Mouse (Mus musculus): Measurements from ENCODE around the gene Rad51.

Rad51 gene

DNA sequence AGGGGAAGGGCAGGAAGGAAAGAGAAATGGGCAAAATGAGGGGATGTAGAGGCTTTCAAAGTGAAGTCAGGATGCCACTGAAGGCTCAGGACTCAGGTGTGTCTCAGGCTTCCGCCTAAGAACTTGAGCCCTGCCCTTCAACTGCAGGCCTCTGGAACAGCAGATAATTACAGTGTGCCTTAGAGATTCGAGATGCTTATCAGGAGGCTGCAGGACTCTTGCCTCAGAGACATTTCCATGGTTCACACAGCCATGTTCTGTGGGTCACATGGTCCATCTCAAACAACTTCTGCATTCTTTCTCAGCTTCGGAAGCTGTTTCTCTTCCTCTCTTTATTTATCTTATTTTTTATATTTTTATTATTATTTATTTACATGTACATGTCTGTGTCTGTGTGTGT, 50.5 kb downstream of the Rad51 start:
- in situ Hi-C loops (cut with MboI, MseI): loop anchor here in 1 of 2 experiments (5.0 kb wide), 1 partner anchor 34 kb away; no protein-coding TSS in a partner anchor

DNA sequence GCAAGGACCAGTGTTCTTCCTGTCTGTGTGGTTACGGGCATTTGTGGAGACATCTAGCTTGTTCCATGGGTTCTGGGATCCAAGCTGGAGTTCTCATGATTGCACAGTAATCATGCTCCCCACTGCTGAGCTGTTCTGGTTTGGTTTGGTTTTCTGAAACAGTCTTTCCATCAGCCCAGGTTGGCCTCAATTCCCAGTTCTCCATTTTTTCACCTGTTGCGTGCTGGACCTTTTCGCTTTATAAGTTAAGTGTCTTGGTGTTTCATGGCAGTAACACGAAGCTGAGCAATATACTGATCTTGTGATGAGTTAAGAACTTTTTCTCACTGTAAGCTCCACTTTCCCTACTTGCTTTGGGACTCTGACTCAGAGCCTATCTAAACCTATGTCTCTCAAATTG, 51.4 kb downstream of the Rad51 start:
- in situ Hi-C loops (cut with MboI, MseI): loop anchor here in 1 of 2 experiments (5.0 kb wide), 1 partner anchor 33 kb away; no protein-coding TSS in a partner anchor

DNA sequence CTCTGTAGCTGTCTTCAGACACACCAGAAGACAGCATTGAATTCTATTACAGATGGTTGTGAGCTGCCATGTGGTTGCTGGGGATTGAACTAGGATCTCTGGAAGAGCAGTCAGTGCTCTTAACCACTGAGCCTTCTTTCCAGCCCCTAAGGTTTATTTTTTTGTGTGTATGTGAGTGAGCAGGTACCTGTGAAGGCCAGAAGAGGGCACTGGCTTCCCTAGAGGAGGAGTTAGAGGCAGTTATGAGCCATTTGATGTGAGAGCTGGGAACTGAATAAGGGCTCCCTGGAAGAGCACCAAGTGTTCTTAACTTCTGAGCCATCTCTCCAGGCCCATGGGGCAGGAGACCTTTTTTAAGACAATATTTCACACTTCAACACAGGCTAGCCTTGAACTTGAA, 52.8 kb downstream of the Rad51 start:
- in situ Hi-C loops (cut with MboI, MseI): no loop called here

DNA sequence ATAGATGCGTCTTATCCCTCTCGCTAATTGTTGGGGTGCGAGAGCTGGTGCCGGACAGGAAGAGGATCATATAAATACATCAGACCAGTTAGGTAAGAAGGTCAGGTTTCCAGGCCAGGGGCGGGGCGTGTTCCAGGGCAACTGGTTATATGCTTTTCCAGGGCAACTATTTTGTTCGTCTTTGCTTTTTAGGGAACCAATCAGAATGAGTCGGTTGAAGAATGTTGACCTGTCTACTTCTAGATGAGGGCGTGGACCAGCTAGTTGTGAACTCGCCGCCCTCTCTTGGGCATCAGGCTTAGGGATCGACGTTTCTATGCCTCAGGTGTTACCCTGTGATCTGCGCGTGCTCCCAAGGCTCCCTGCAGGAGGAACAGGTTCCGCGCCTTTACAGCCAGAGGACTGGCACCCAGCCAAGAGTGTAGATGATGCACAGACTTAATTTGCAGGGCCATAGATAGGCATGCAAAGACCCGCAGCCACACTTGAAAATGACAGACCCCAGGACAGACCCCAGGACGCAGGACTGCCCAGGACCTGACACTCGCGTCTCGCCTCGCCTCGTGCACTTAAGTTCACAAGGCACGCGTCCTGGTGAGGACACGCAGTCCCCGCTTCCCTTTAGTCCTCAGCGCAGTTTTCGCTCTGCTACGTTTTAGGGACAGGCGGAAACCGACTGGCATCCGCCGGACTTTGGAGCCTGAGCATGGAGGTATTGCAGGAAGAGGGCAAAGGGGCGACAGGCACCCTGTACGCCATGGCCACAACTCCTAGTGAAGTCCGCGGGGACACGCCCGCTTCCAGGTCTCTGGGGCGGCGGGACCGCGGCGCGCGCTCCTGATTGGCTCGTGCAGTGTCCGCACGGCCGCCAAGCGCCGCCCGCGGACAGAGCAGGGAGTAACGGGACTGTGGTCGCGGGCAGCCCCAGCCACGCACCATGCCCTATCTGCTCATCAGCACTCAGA, 54.6 kb downstream of the Rad51 start, which contains the start of gene Gchfr:
TSS of gene Gchfr (plus strand) at position 873 of the 965 bp plus-strand sequence.
- in situ Hi-C loops (cut with MboI, MseI): no loop called here

DNA sequence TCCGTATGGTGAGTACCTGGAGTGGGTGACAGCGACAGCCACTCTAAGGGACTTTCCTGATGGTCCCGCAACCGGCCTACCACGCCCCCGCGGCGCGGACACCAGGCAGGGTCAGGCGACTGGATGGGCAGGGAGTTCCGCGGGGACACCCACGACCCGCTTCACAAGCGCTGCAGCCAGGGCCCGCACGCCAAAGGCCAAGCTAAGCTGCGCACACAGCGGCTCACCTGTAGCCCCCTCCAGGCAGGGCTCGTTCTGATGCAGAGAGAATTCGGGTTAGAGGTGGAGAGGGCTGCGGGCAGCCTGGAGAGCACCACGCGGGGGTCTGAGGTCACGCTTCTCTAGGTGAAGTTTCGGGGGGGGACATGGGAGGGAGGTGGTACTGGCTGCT, 55.3 kb downstream of the Rad51 start:
- in situ Hi-C loops (cut with MboI, MseI): no loop called here

DNA sequence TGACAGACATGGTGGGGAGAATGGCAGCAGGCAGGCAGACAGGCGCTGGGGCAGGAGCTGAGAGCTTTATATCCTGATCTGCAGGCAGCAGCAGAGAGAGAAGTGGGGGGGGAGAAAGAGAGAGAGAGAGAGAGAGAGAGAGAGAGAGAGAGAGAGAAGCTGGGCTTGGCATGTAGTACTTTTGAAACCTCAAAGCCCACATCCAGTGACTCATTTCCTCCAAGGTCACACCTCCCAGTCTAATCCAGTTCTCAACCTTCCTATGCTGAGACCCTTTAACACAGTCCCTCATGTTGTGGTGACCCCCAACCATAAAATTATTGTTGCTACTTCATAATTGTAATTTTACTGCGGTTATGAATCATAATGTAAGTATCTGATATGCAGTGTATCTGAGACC, 57.7 kb downstream of the Rad51 start:
- in situ Hi-C loops (cut with MboI, MseI): no loop called here

DNA sequence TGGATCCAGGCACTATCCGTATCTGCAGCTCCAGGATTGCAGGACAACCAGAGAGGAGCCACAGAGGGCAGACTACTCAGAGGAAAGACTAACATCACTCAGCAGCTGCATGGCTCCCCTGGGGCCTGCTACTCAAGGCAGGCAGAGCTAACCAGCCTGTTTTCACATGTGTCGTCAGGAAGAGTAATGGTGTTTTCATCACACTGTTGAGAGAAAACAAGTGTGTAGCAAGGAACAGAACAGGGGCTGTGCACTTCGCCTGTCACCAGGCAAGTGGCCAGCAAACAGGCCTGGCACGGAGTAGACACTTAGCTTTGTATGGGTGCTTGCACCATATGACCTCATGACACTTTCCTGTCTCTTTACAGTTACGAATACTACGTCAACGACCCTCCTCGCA, 59.0 kb downstream of the Rad51 start:
- in situ Hi-C loops (cut with MboI, MseI): no loop called here

DNA sequence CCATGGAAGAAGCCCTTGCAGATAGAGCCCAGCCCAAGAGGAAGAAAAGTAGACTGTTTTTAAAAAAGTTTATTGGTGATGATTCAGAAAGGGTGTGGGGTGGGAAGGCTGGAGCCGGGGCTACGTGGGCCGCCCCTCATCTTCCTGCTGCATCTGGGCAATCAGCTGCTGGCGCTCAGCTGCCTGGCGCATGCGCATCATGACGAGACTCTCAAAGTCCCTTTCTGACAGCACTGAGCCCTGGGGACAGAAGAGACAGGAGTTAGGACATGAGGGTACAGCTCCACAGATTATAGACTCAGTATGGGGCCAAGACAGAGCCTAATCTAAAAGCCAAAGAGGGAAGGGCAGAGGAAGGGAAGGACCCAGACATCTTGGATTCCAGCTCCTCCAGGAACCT, 59.9 kb downstream of the Rad51 start:
- in situ Hi-C loops (cut with MboI, MseI): no loop called here

DNA sequence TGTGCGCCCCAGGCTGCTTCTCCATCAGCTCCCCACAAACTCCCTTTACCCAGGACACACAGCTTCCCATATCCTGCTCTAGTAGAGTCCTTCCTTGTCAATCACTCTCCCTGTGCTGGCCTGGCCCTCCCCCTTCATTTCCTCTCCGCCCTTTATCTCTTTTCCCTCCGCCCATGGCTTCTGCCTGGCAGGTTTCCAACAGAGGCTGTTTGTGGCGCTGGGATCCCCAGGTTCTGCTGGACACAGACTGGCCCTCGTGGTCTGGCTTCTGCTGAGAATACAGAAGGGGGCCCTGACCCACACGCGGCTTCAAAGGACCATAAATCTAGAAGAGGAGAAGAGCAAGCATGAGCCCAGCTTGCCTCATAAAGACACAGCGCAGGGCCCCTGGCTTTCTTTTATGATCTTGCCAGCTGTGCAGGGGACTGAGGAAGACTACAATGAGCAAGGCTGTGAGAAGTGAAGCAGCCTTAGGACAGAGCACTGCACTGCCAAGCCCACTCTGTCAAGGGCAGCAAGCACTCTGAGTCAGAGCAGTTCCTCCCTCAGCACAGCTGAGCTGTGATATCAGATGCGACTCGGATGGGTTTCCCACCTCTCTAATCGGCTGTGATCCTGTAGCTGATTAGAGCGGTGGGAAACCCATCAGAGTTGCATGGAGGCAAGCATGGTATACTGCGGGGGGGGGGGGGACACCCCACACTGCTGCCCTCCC, 60.4 kb downstream of the Rad51 start:
- in situ Hi-C loops (cut with MboI, MseI): no loop called here

DNA sequence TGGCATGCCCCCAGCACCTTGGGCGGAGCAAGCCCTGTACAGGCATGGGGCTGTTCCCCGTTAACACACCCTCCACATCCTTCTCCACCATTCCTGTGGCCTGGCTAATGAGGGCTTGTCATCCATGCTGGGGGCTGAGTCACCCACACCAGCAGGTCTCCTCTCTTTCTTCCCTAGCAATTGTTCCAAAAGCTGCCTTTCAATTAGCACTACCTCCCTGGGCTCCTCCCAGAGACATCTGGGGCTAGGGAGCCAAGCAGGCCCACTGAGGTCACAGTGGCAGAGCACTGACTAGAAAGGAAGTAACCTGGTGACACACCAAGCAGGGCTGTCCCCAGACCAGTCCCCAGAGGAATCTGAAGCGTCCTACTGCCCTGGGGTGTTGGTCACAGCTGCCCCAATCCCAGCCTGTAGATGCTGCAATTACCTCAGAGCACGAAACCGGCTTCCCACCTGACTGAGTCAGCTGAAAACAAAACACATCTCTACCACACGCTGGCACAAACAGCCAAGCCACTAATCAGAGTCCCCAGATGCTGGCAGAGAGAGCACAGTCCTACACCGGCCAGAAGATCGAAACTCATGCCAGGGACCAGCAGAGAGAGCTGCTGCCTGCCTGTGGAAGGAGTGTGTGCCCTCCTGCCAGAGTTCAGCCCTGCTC, 61.5 kb downstream of the Rad51 start, which contains the start of gene Gm14137:
TSS of gene Gm14137 (plus strand) at position 519 of the 661 bp plus-strand sequence.
- in situ Hi-C loops (cut with MboI, MseI): no loop called here

DNA sequence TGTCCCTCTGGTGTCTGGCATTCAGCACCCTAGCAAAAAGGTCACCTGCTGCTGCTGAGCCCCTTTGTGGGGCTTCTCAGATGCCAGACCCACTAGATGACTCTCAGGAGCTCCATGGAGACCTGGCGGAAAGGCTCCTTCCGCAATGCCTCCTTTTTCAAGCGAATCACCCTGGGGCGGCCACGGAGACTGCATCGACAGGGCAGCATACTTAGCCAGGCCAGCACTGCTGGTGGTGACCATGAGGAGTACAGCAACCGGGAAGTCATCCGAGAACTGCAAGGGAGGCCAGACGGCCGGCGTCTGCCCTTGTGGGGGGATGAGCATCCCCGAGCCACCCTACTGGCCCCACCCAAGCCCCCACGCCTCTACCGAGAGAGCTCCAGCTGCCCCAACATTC, 62.3 kb downstream of the Rad51 start:
- in situ Hi-C loops (cut with MboI, MseI): no loop called here

DNA sequence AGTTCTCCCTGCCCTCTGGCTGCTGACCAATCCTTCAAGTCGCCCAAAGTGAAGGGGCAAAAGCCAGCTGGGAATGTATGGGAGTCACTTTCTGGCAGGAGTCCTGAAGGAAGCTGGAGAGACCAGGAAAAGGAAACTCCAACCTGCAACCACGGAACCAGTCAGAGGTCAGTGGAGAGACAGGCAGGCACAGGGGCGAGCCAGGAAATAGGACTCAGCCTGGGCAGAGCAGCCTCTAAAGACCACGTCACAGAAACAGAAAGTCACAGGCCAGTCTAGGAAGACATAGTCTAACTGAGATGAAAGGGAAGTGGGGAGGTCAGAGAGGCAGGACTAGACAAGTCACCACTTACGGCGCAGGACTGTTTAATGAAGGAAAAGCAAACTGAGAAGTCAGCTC, 63.0 kb downstream of the Rad51 start:
- in situ Hi-C loops (cut with MboI, MseI): no loop called here

DNA sequence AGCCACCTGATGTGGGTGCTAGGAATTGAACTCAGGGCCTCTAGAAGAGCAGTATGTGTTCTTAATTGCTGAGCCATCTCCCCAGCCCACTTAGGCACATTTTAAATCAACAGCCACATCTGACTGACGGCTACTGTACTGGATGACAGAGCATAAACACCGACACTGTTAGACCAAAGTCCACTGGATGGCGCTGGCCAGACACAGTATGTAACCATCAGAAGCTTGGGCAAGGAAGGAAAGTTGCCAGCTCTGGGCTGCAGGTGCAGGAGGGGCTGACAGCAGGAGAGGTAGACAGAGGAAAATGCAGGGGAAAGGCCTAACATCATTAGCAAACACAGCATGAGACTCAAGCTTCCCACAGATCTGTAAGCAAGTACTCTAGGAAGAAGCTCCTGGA, 64.2 kb downstream of the Rad51 start:
- in situ Hi-C loops (cut with MboI, MseI): no loop called here

DNA sequence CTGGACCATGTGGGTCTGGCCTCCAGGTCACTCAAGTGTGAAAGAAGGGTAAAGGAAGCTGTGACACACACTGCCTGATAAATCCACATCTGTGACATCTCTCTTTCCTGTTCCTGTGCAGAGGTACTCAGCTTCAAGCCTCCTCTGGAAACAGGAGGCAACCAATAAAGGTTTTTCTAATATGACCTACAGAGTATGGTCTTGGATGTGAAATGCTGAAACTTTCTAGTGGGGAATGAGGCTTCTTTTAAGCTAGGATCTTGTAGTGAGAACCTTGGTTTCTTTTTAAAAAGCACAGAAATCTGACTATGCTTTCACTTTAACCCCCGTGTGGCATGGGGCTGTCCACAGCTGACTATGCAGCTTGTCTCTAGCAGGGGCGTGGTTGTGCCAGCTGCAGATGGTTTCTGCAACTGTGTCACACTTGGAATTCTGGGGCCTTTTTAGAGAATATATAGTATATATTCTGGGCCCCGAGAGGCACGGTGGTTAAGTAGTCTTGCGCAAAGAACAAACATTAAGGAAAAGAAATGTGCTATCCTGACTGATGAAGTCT, 64.9 kb downstream of the Rad51 start:
- in situ Hi-C loops (cut with MboI, MseI): no loop called here

DNA sequence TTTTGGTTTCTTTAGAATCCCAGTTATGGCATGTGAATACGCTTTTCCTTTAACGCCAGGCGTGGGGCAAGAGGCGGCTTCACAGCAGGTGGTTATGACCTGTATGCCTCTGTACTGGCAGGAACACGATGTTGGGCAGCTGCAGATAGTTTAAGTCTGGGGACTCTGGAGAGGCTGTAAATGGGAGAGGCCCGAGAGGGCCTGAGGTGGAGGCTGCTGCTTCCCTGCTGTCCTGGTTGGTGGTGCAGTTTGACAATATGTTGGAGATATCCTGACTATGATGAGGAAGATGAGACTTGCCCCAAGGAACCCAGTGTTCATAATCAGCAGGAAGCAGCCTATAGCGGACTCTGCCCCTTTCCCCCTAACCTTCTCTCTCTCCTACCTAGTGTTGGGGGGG, 70.3 kb downstream of the Rad51 start:
- in situ Hi-C loops (cut with MboI, MseI): no loop called here

DNA sequence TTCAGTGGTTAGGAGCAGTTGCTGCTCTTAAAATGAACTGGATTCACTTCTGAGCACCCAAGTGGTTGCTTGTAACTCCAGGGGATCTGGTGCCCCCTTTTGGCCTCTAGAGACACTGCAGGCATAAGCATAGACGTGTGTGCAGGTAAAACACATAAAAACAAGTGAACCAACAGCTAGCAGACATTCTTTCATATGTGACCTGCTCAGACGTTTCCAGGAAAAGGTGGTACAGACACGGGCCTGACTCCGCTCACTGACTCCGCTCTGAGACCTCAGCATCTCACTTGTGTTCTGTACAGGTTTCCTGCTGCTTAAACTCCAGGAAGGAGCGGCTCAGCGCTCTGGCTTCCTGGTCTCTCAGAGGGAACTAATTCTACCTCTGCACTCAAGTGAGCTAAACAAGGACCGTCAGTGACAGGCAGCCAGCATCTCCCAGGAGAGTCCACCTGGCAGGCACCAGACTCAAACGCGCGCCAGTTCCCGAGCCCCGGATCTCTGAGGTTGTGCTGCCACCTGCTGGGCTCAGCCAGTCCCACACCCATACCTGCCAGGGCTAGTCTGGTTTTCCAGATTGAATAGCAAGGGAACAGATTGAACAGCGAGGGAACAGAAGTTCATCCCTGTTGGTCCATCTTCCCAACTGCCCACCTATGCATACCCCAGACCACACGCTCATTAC, 76.6 kb downstream of the Rad51 start:
- in situ Hi-C loops (cut with MboI, MseI): loop anchor here in 1 of 2 experiments (5.0 kb wide), 1 partner anchor 172 kb away; no protein-coding TSS in a partner anchor

DNA sequence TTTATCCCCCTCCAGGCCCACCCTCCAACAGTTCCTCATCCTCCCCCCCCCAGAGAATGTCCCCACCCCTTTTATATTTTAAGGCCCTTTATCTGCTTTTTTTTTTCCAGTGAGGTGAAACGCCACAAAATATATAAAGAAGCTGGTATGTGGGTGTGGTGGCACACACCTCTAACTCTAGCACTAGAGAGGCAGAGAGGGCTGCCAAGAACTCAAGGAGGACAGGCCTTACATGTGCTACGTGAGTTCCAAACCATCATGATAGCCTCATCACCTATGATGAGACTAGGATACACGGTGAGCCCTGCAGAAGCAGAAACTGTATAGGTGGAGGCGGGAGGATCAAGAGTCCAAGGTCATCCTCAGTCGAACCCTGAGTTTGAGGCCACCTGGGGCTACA, 78.4 kb downstream of the Rad51 start:
- in situ Hi-C loops (cut with MboI, MseI): no loop called here

DNA sequence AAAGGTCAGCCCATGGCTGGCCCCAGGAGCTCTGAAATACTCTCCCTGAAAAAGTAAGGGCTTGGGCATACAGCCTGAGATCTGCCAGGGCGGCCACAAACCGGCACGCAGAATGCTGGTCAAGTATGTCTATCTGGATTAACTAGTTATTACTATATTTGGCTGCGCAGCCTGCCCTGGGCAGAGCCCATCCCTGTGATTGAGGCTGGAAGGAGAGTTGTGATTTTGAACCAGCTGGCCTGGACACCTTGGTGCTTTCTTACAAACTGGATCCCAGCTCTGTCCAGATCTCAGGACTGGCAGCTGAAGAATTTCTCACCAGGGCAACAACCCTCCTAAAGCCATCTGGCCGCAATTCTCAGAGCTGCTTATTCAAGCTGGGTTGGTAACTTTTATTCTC, 81.5 kb downstream of the Rad51 start:
- in situ Hi-C loops (cut with MboI, MseI): no loop called here

DNA sequence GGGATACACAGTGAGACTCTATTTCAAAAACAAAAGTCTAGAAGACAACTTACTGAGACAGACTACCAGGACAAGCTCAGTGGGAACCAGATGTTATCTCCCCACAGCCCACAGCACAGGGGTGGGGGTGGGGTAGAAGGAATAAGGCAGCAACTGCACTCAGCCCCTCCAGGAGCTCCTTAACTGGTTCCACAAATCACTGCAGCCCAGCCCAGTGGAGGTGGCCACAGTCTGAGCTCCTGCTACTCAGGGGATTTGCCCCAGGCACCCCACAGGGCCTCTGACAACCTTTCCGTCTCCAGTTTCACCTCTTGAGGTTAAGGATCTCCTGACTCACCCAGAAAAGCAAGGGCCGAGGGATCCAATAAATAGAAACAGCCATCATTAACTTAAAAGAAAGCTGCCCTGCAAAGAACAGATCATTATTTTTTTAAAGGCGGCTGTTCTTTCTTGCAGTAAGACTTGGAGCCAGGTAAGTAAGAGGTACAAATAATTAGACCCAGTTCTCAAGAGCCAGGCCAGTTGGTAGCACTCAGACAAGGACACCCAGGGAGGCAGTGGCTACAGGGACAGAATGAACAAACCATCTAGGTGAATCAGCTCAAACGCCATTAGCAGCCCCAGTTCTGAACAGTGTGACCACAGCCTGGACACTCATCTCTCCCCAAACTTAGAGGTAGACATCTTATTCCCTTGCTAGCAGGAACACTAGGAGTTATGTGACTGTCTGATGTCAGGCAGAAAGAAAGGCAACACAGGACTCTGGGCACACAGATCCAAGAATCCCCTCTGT, 83.9 kb downstream of the Rad51 start:
- in situ Hi-C loops (cut with MboI, MseI): loop anchor here in 1 of 2 experiments (5.0 kb wide), 1 partner anchor 34 kb away; no protein-coding TSS in a partner anchor

All from T-helper 17 cell (primary cell).